Mouse (Mus musculus): ENCODE measurements around the gene Wee1.
"Not testable (repeated sequence)": the region's sequence is repeated elsewhere in the genome, so short reads cannot be mapped to it uniquely, and the experiment has no call there.

Wee1 gene

GRCm38 (mm10) chr7:110121516-110122288 is at the start of gene Wee1:
Wee1 (plus strand) TSS chr7:110122046.
- DNase-seq (ENCODE audit: inconsistent age in 2 of 2, low spot score in 1 of 2), result peak; percentile 100

GRCm38 (mm10) chr7:110078168-110078567 is 43.7 kb upstream of the Wee1 start:
- peak; percentile 33 to 58 for DNase-seq (ENCODE audit: inconsistent age in 2 of 2, low spot score in 1 of 2)

- peak; percentile 31 to 83 for DNase-seq (ENCODE audit: inconsistent age in 2 of 2, low spot score in 1 of 2)
Observed at GRCm38 (mm10) chr7:110083386-110084165, 38.3 kb upstream of the Wee1 start.

GRCm38 (mm10) chr7:110085217-110085616 is 36.6 kb upstream of the Wee1 start:
- no peak for DNase-seq (ENCODE audit: inconsistent age in 2 of 2, low spot score in 1 of 2)

- no peak for DNase-seq (ENCODE audit: inconsistent age in 2 of 2, low spot score in 1 of 2)
Observed at GRCm38 (mm10) chr7:110087914-110088313, 33.9 kb upstream of the Wee1 start.

- DNase-seq (ENCODE audit: inconsistent age in 2 of 2, low spot score in 1 of 2), result no peak
Observed at GRCm38 (mm10) chr7:110091670-110092069, 30.2 kb upstream of the Wee1 start.

GRCm38 (mm10) chr7:110096332-110096731 is 25.5 kb upstream of the Wee1 start:
- no peak for DNase-seq (ENCODE audit: inconsistent age in 2 of 2, low spot score in 1 of 2)

GRCm38 (mm10) chr7:110097106-110097793 is 24.6 kb upstream of the Wee1 start:
- DNase-seq (ENCODE audit: inconsistent age in 2 of 2, low spot score in 1 of 2), result peak in 1 of 2 experiments; percentile 58

GRCm38 (mm10) chr7:110100854-110101253 is 21.0 kb upstream of the Wee1 start:
- no peak for DNase-seq (ENCODE audit: inconsistent age in 2 of 2, low spot score in 1 of 2)

- DNase-seq (ENCODE audit: inconsistent age in 2 of 2, low spot score in 1 of 2), result no peak
Observed at GRCm38 (mm10) chr7:110101266-110101665, 20.6 kb upstream of the Wee1 start.

GRCm38 (mm10) chr7:110105041-110105440 is 16.8 kb upstream of the Wee1 start:
- no peak for DNase-seq (ENCODE audit: inconsistent age in 2 of 2, low spot score in 1 of 2)

GRCm38 (mm10) chr7:110106633-110107032 is 15.2 kb upstream of the Wee1 start:
- DNase-seq (ENCODE audit: inconsistent age in 2 of 2, low spot score in 1 of 2), result no peak

GRCm38 (mm10) chr7:110108524-110108923 is 13.3 kb upstream of the Wee1 start:
- DNase-seq (ENCODE audit: inconsistent age in 2 of 2, low spot score in 1 of 2), result not testable (repeated sequence)

- peak; percentile 88 to 95 for DNase-seq (ENCODE audit: inconsistent age in 2 of 2, low spot score in 1 of 2)
Observed at GRCm38 (mm10) chr7:110108967-110109610, 12.8 kb upstream of the Wee1 start.

- DNase-seq (ENCODE audit: inconsistent age in 2 of 2, low spot score in 1 of 2), result peak in 1 of 2 experiments; percentile 45
Observed at GRCm38 (mm10) chr7:110110061-110110656, 11.7 kb upstream of the Wee1 start.

- no peak for DNase-seq (ENCODE audit: inconsistent age in 2 of 2, low spot score in 1 of 2)
Observed at GRCm38 (mm10) chr7:110114699-110115098, 7.1 kb upstream of the Wee1 start.

- peak; percentile 52 to 63 for DNase-seq (ENCODE audit: inconsistent age in 2 of 2, low spot score in 1 of 2)
Observed at GRCm38 (mm10) chr7:110116731-110117291, 5.0 kb upstream of the Wee1 start.

- no peak for DNase-seq (ENCODE audit: inconsistent age in 2 of 2, low spot score in 1 of 2)
Observed at GRCm38 (mm10) chr7:110118448-110118847, 3.4 kb upstream of the Wee1 start.

GRCm38 (mm10) chr7:110120157-110120784 is 1.6 kb upstream of the Wee1 start:
- peak in 1 of 2 experiments; percentile 51 for DNase-seq (ENCODE audit: inconsistent age in 2 of 2, low spot score in 1 of 2)

GRCm38 (mm10) chr7:110121162-110121515 is 707 bp upstream of the Wee1 start:
- DNase-seq (ENCODE audit: inconsistent age in 2 of 2, low spot score in 1 of 2), result no peak

All from adrenal gland, adult (tissue).